Mouse (Mus musculus) right cerebral cortex, adult 2 months (tissue): ENCODE data around the gene Spp1.
"Not testable (repeated sequence)": the region's sequence is repeated elsewhere in the genome, so short reads cannot be mapped to it uniquely, and the experiment has no call there.

ENCODE experiments used
- DNase-seq, 2 experiments: peaks; one replicate each; pipeline ENCODE4 v3.0.0; 2021 to 2022; ENCODE audit warnings: low spot score in 2 of 2

Gene Spp1

GRCm38 (mm10) chr5:104433968-104434565, 851 bp upstream of the Spp1 start:
- no peak for DNase-seq

GRCm38 (mm10) chr5:104436406-104437076, 1.6 kb downstream of the Spp1 start:
- DNase-seq, result no peak

DNA sequence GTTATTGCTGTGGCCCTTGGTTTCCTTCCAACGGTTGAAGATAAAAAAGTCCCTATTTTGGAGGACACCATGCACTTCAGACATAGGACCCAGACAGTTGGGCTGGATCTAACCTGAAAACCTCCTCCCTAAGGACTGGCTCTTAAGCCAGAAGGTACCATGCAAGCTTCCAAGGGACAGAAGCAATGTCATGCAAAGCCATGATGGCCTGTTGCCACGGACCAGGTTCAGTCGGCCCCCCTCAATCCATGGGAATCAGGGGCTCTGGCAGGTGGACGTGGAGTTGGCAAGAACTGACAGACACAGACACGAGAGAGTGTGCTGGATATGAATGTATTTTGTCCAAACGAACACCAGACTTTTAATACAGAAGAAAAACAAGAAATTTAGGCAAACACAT, 7.5 kb downstream of the Spp1 start:
- DNase-seq, result no peak

DNA sequence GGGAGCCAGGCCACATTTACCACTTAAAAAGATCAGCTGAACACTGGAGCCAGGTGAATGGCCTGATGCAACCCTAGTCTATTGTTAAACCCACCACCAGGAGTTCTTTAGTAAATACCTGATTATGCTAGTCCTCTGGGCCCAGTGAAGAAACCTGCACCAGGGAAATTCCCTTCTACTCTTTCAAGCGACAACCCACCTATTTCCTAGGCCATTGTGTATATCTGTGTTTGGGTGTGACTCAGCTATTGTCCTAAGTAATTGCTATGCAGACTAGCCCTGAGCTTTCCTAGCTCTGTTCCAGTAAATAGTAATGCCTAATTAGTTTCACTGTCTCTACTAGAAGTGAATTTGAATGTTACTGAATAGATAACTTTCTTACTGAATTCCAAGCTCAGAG, 7.9 kb downstream of the Spp1 start:
- DNase-seq, result no peak

GRCm38 (mm10) chr5:104446156-104446555, 11.2 kb downstream of the Spp1 start:
- DNase-seq, result peak; percentile 81 to 83

- DNase-seq, result not testable (repeated sequence)
Measured at GRCm38 (mm10) chr5:104448346-104448745, 13.4 kb downstream of the Spp1 start.

DNA sequence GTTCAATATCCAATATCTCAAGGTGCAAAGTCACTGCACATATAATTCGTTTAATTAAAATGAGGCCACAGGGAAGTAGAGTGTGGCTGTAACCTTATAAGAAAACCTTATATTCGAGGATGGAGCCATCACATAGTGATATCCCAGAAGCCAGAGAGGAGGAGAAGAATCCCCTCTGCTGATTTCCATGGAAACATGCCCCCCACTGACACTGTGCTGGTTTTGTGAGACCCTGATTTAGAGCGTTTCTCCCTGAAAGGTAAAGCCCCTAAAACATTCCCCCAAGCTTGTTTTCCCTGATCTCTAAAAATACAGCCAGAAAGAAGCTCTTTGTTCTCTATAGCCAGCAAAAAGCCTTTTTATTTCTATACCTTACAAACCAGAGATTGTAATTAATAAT, 14.6 kb downstream of the Spp1 start:
- DNase-seq, result no peak

- no peak for DNase-seq
Measured at GRCm38 (mm10) chr5:104453075-104453474, 18.2 kb downstream of the Spp1 start.

DNA sequence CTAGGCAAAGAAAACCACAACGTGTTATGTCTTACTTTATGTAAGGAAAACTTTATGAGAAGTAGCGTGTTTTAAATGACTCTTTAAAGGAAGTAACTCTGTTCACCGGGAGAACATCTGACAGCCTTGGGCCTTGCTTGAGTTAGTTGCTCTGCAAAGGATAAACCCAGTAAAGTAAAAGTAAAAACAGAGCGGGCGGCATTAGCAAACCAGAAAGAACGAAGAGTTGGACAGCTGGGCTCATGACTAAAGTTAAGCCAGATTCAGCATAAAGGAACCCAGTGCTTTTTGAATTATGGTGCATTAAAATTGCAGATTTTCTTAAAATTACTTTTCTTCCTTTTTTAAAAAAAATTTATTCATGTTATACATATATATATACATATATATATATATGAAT, 19.6 kb downstream of the Spp1 start:
- no peak for DNase-seq

- peak; percentile 48 to 69 for DNase-seq
Measured at GRCm38 (mm10) chr5:104458832-104459705, 24.2 kb downstream of the Spp1 start, which contains the start of gene Pkd2. TSS of gene Pkd2 (plus strand) at chr5:104459450.

DNA sequence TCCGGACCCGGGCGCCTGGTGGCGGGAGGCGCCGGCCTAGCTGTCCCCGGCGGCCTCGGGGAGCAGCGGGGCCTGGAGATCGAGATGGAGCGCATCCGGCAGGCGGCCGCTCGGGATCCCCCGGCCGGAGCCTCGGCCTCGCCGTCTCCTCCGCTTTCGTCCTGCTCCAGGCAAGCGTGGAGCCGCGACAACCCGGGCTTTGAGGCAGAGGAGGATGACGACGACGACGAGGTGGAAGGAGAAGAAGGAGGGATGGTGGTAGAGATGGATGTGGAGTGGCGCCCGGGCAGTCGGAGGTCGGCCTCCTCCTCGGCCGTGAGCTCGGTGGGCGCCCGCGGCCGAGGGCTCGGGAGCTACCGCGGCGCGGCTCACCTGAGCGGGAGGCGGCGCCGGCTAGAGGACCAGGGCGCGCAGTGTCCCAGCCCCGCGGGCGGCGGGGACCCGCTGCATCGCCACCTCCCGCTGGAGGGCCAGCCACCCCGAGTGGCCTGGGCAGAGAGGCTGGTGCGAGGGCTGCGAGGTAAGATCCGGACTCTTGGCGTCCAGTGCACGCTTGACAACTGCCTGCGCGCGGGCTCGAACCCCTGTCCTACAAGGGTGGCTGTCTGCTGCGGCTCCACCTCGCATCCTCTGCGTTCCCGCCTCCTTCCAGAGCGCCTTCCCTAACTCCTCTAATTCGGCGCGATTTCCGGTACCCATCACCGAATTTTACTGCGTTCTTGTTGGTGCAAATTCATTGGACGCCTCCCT, 25.0 kb downstream of the Spp1 start:
- peak; percentile 73 to 78 for DNase-seq

- DNase-seq, result no peak
Measured at GRCm38 (mm10) chr5:104460456-104460838, 25.5 kb downstream of the Spp1 start.

DNA sequence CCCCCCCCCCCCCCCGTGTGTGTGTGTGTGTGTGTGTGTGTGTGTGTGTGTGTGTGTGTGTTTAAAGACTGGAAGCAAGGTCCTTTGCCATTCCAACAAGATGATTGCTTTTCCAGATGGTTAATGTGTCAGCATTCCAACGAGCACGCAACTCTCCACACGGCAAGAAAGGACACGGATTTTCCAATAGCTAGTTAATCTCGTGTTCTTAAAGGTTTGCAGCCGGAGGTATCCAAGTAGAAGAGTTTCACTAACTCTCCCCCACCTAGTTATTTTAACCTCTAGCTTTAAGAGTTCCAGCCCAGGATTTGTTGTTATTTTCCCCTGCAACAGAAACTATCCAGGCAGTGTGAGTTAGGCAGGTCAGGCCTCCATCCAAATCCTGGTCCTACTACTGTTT, 25.9 kb downstream of the Spp1 start:
- DNase-seq, result peak in 1 of 2 experiments; percentile 27

GRCm38 (mm10) chr5:104465279-104465678, 30.4 kb downstream of the Spp1 start:
- no peak for DNase-seq

GRCm38 (mm10) chr5:104465731-104466130, 30.8 kb downstream of the Spp1 start:
- peak in 1 of 2 experiments; percentile 26 for DNase-seq

GRCm38 (mm10) chr5:104466816-104467215, 31.9 kb downstream of the Spp1 start:
- no peak for DNase-seq

GRCm38 (mm10) chr5:104468586-104468985, 33.7 kb downstream of the Spp1 start:
- no peak for DNase-seq

GRCm38 (mm10) chr5:104470981-104471391, 36.1 kb downstream of the Spp1 start:
- DNase-seq, result no peak

- DNase-seq, result peak in 1 of 2 experiments; percentile 24
Measured at GRCm38 (mm10) chr5:104472371-104472770, 37.5 kb downstream of the Spp1 start.

DNA sequence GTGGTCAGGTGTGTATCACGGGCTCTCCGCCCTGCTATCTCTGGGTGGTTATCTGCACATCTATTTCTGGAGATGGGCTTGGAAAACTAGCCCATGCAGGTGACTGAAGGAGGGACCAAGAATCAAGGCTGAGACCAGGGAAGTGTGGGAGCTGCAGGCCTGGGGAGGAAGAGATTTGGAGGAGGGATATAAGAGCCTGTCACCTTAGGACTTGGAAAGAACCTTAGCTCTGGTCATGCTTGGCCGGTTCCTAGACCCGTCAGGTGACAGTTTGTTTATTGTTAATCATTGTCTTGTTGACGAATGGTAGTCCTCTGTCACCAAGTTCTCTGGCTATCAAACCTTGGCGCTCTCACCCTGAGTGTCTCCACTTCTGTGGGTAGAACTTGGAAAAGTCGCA, 45.4 kb downstream of the Spp1 start:
- no peak for DNase-seq

- no peak for DNase-seq
Measured at GRCm38 (mm10) chr5:104482856-104483255, 47.9 kb downstream of the Spp1 start.
